Mouse (Mus musculus) embryonic fibroblast, embryonic 13.5 days (primary cell): ENCODE results near the gene Isy1. TPM values are rescaled to one million over a fixed set of nuclear protein-coding genes. Genes with fewer than 3 reads are reported as not detected.

Source experiments
- H3K27ac ChIP-seq: 2 replicates; pipeline ENCODE4 v1.5.1; 2012; ENCODE audit warnings: low read length, control low read depth, inconsistent platforms; ENCODE audit not compliant: insufficient read depth
- H3K4me1 ChIP-seq: 2 replicates; pipeline ENCODE4 v1.6.1; 2011; ENCODE audit warnings: low read length; ENCODE audit not compliant: control insufficient read depth, insufficient read depth
- H3K4me3 ChIP-seq: 2 replicates; pipeline ENCODE4 v1.5.1; 2011; ENCODE audit warnings: mild to moderate bottlenecking, control low read depth, low read length; ENCODE audit not compliant: insufficient read depth
- CTCF ChIP-seq: IDR thresholded peaks from 2 replicates; pipeline ENCODE4 v1.5.1; 2011; ENCODE audit warnings: mild to moderate bottlenecking, control low read depth, low read length, moderate library complexity, borderline replicate concordance; ENCODE audit not compliant: insufficient read depth
- POLR2A ChIP-seq: IDR thresholded peaks from 2 replicates; pipeline ENCODE4 v1.6.1; 2011; ENCODE audit warnings: low read depth, mild to moderate bottlenecking, control low read depth, low read length, moderate library complexity
- polyA plus RNA-seq: library from polyadenylated mRNA; stranded (reverse); fragments of >200 nt; gene quantifications from 2 replicates; pipeline ENCODE4 v1.2.4, GENCODE M21; 2011; ENCODE audit warnings: low read depth; ENCODE audit not compliant: missing spikeins, insufficient read length

The Isy1 gene
- polyA plus RNA-seq, 1 experiment: 48.9 TPM

DNA sequence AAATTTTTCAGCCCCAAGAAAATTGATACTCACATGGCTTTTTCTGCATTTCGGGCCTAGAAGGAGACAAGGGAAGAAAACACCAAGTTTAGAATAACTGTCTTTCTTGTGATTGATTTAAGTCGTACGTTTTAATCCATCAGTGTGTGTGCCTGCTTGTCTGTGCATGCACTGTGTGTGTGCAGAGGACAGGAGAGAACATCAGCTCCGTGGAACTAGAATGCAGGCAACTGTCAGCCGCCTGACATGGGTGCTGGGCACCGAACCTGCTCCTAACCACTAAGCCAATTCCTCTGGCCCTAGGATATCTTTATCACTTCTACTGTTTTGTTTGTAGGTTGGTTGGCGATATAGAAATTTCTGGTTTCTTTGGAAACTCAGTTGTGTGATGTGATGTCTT, 2.9 kb downstream of the Isy1 start, which contains the start of gene Gm45140:
Gene Gm45140, minus strand, starts transcription at position 101 of the 400 bp plus-strand sequence.
- H3K27ac ChIP-seq: no peak within 1 kb of the TSS
- H3K4me1 ChIP-seq: no peaks in the 10 kb centered on the region
- TF ChIP-seq CTCF (no peak), POLR2A (no peak)

DNA sequence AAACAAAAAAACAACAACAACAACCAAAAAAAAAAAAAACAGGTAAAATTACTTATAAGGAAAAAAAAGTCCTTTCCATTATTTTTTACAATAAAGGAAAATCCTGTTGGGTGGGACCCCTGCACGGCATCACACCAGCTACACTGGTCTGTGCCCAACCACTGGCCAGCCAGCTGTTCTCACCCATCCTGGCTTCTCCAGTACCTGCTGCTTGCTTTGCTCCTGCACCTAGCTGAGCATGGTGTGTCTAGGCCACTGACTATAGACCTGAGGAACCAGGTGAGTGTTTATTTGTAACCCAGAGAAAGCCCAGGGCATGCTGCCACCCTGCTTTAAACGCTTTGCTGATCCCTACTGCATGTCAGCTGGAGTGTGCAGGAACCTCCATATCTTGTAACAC, 18.2 kb downstream of the Isy1 start:
- no peak for TF ChIP-seq POLR2A
- no peak for TF ChIP-seq CTCF
- Histone ChIP-seq H3K27ac (no peak overlapping the region), H3K4me3 (no peak overlapping the region), H3K4me1 (no peaks in the 10 kb centered on the region)

More for the DNA sequence above, 2.9 kb downstream of the Isy1 start, which contains the start of gene Gm45140:
- no peak within 1 kb of the TSS for H3K4me3 ChIP-seq

DNA sequence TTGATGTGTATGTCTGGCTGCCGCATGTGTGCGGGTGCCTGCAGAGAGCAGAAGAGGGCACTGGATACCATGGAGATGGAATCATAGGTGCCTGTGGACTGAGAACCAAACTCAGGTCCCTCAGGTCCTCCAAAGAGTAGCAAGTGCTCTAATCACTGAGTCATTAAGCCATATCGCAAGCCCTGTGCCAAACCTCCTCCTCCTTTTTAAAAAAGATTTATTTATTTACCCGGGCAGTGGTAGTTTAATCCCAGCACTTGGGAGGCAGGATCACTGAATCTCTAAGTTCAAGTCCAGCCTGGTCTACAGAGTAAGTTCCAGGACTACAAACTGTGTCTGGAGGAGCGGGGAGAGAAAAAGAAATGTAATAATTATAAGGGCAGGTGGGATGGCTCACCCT, 24.1 kb downstream of the Isy1 start:
- Histone ChIP-seq H3K27ac (no peak overlapping the region), H3K4me1 (peaks cover 8% of the 10 kb centered on the region; the same call in 1 of the 2 replicates), H3K4me3 (no peak overlapping the region)
- no peak for TF ChIP-seq CTCF
- no peak for TF ChIP-seq POLR2A

DNA sequence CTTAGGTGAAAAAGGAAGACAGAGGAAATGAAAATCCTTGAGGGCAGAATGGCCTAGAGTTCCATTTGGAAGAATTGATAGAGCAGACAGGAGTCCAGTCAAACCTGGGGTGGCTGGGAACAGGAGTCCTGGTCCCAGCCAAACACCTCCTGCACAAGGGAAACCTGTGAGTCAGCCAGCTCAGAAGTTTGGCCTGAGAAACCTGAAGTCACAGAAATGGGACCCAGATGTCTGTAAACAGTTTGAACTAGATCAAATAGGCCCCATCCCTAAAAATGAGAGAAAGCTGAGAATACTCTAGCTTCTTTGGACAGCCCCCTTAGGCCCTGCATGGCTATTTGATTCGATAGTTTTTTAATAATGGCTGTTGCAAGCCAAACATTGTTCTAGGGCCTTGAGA, 25.9 kb downstream of the Isy1 start:
- TF ChIP-seq CTCF (no peak), POLR2A (no peak)
- Histone ChIP-seq H3K27ac (peak overlapping the region; percentile 74), H3K4me1 (peaks cover 8% of the 10 kb centered on the region; the same call in 1 of the 2 replicates), H3K4me3 (peak overlapping the region; percentile 24; the same call in 1 of the 2 replicates)

DNA sequence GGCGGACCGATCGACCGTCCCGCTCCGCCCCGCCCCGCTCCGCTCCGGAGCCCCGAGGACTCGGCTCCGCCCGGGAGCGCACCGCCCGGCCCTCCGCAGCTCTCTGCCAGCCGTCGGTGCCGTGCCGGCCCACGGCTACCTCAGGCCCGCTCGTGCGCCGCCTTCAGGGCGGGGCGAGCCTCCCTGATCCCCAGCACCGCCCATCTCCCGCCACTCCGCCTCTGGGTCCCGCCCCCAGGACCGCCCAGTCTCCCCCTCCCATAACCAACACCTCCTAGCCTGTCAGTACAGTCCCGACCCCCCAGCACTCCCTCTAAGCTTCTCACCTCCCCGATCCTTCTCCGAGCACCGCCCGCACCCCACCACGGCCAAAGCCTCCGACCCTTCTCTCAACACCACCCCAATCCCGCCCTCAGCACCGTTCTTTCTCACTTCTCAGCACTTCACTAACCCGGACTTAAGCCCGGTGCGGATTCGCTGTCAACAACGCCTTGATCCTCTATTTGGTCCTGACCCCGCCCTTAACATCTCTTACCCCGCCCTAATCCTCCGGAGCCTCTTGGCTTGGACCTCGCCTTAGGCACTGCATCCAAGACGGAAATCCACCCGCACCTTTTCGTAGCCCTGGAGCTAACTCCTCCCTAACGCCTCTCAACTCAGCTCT, 26.8 kb downstream of the Isy1 start, which contains the start of gene Rab43:
Gene Rab43, minus strand, starts transcription at position 490 of the 664 bp plus-strand sequence.
- H3K27ac ChIP-seq: peak within 1 kb of the TSS; percentile 74
- peak within 1 kb of the TSS; percentile 64 for H3K4me3 ChIP-seq
- TF ChIP-seq CTCF (no peak), POLR2A (peak; percentile 88)
- H3K4me1 ChIP-seq: peaks cover 8% of the 10 kb centered on the region; the same call in 1 of the 2 replicates

DNA sequence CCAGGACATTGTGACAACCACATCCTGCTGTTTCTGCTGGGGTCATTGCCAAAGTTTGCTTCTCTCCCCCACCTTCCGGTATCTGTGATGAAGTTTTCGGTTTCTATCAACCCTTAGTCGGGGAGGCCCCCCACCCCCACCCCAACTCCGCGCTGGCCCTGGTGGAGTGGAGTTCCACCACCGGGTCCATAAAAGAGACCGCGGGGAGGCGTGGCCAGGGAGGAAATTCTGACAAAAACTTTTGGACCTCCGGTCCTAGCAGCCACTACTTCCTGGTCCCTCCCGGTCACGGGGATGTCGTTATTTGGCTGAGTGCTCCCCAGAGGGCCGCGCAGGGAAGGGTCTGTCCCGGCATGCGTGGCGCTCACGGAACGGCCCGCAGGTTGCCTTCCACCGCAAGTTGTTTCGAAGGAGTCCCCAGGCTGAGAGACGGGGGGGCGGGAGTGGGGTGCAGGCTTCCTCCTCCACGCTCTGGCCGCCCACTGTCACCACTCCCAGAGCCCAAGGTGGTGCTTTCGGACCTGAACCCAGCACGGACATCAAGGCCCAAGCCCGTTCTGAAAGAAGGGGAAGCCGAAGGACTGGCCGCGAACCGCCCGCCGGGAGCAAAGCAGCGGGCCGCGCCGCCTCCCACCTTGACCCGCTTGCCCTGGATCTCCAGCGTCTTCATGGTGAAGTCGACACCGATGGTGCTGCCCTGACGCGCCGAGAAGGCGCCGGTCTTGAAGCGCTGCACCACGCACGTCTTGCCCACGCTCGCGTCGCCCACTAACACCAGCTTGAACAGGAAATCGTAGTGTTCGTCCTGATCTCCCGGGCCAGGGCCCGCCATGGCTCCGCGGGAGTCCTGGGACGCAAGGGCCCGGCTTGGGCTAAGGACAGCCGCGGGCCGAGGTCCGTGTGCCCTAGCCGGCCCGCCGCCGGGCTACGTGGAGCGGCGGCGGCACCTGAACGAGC, 27.6 kb downstream of the Isy1 start:
- Histone ChIP-seq H3K27ac (peak overlapping the region; percentile 19; the same call in 1 of the 2 replicates), H3K4me1 (peaks cover 8% of the 10 kb centered on the region; the same call in 1 of the 2 replicates), H3K4me3 (peak overlapping the region; percentile 58)
- TF ChIP-seq POLR2A: peak; percentile 62
- TF ChIP-seq CTCF: no peak

DNA sequence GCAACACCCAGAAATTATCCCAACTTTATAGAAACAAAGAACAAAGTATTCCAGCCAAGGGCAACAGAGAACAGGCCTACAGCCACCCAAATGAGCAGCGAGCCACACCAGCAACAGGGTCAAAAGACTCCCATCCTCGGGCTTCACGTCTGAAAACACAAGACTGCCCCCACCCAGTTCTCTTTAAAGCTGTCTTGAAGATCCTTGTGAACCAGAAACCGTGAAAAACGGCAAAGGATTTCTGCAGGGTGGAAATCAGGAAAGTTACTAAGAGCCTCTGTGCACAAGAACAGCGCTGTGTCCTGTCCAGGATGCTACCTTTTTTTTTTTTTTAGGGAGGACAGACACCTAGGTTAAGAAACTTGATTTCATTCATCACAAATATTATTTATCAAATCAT, 28.3 kb downstream of the Isy1 start:
- peak overlapping the region; percentile 58 for H3K4me3 ChIP-seq
- peaks cover 8% of the 10 kb centered on the region; the same call in 1 of the 2 replicates for H3K4me1 ChIP-seq
- no peak overlapping the region for H3K27ac ChIP-seq
- TF ChIP-seq CTCF (no peak), POLR2A (no peak)

DNA sequence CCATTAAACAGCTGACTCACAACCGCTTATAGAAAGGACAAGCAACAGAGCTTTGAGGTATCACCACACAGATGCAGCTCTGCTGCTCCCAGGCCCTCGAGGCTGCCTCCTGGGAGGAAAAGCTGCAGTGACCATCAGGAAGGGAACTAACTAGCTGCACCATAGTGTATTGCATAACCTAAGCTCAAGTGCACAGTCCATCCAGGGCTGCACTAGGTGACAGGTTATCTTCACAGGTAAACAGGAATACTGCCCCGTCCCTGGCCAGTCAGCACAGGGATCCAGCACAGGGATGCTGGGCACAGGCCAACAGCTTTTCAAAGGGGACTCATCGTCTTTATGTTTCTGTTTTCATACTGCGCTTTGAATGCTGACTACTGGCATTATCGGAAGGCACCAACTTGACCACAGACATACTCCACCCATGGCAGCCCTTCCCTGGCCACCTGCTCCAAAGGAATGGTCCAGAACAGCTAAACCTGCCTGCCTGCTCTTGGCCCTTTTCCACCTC, 28.9 kb downstream of the Isy1 start:
- Histone ChIP-seq H3K4me1 (peaks cover 8% of the 10 kb centered on the region; the same call in 1 of the 2 replicates), H3K4me3 (no peak overlapping the region), H3K27ac (no peak overlapping the region)
- TF ChIP-seq POLR2A (no peak), CTCF (no peak)

DNA sequence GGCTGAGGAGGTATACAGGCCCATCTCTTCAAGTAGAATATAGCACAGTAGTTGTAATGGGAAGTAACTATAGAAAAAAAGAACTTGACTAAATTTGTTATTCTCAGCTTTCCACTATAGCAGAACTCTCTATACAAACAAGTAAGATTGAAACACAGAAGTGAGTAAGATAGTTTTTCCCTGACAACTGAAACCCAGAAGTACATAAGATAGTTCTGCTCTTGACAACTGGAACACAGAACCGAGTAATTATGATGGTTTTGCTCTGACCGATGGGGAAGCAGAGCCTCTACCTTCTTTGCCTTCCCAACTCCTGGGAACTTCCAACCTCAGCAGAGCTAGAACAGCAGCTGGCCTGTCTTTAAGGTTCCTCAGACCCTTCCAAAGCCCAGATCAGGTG, 29.5 kb downstream of the Isy1 start:
- no peak overlapping the region for H3K4me3 ChIP-seq
- TF ChIP-seq POLR2A: no peak
- no peak for TF ChIP-seq CTCF

More for the DNA sequence above, 29.5 kb downstream of the Isy1 start:
- H3K4me1 ChIP-seq: peaks cover 8% of the 10 kb centered on the region; the same call in 1 of the 2 replicates
- no peak overlapping the region for H3K27ac ChIP-seq
